Mouse (Mus musculus): ENCODE results near the gene Smyd3. TPM values are rescaled to one million over a fixed set of nuclear protein-coding genes. Genes with fewer than 3 reads are reported as not detected.

The Smyd3 gene
- polyA plus RNA-seq, 1 experiment, result 9.6 TPM

DNA sequence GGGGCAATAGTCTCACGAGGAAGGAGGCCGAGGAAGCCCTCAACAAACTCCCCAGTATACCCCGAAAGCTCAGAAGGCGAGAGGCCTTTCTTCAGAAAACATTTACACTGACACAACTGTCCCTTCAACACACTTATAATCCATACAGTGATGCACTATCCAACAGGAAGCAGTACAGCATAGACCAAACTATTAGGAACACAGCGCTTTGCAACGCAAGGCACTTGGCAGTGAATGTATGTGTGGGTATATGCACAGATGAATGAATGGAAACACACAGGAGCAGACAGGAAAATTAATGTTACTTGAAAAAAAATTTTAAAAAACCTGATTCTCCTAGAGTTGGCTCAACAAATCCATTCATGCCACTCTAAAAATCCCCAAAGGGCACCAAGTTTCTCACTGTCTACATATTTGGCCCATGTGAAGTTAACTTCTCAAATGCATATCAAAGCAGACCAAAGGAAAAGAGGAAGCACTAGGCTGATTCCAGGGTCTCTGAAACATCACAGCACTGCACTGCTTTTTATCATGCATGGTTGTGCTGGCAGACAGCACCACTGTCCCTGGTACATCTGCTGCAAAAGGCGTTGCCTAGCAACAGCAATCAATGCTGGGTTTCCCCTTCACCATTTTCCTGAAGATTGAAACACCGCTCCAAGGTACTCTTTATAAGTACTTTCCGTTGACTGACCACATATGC, 191.4 kb downstream of the Smyd3 start:
- H3K4me1 ChIP-seq (replicated peaks; ENCODE audit: control insufficient read depth, insufficient read depth, low read length), result no peaks in the 10 kb centered on the region
- WGBS, result 97% methylated on average over 9 of the region's 9 CpGs
- H3K27me3 ChIP-seq (ENCODE audit: control insufficient read depth, insufficient read depth, low read length), result no peaks in the 10 kb centered on the region
- no peaks in the 10 kb centered on the region for H3K36me3 ChIP-seq (ENCODE audit: control insufficient read depth, insufficient read depth, low read length)
- TF ChIP-seq POLR2A (IDR thresholded peaks at IDR 0.05; ENCODE audit: control insufficient read depth, extremely low read depth, insufficient read depth, low read length, poor library complexity), result no peak
- TF ChIP-seq CTCF (IDR thresholded peaks at IDR 0.05; ENCODE audit: borderline replicate concordance, control insufficient read depth, extremely low read depth, insufficient read depth, low read length, poor library complexity), result no peak
- no peak for DNase-seq
- H3K4me3 ChIP-seq (ENCODE audit: control insufficient read depth, insufficient read depth, low read length), result no peak overlapping the region
- no peak overlapping the region for H3K27ac ChIP-seq (ENCODE audit: control insufficient read depth, insufficient read depth, low read length)

DNA sequence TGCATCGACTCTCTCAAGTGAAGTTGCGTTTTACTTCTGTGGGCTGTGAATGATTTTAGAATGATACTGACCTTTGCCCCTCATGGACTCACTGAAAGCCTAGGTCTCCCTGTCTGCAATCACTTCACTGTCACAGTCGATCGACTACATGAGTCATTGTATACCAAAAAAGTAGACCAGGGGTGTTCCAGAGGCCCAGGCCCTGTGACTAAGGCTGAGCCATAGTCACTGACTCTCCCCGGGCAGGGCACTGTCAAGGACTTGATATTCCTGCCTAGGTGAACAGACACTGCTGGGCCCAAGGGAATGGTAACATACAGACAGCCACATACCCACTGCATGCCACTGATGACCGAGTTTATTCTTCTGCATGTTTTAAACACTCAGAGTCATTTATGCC, 193.6 kb downstream of the Smyd3 start:
- Histone ChIP-seq H3K36me3 (ENCODE audit: control insufficient read depth, insufficient read depth, low read length) (no peaks in the 10 kb centered on the region), H3K4me1 (replicated peaks; ENCODE audit: control insufficient read depth, insufficient read depth, low read length) (no peaks in the 10 kb centered on the region), H3K27me3 (ENCODE audit: control insufficient read depth, insufficient read depth, low read length) (no peaks in the 10 kb centered on the region), H3K27ac (ENCODE audit: control insufficient read depth, insufficient read depth, low read length) (no peak overlapping the region), H3K4me3 (ENCODE audit: control insufficient read depth, insufficient read depth, low read length) (no peak overlapping the region)
- no peak for DNase-seq
- no peak for TF ChIP-seq POLR2A (IDR thresholded peaks at IDR 0.05; ENCODE audit: control insufficient read depth, extremely low read depth, insufficient read depth, low read length, poor library complexity)
- no peak for TF ChIP-seq CTCF (IDR thresholded peaks at IDR 0.05; ENCODE audit: borderline replicate concordance, control insufficient read depth, extremely low read depth, insufficient read depth, low read length, poor library complexity)
- WGBS, result 90% methylated on average over 6 of the region's 6 CpGs

DNA sequence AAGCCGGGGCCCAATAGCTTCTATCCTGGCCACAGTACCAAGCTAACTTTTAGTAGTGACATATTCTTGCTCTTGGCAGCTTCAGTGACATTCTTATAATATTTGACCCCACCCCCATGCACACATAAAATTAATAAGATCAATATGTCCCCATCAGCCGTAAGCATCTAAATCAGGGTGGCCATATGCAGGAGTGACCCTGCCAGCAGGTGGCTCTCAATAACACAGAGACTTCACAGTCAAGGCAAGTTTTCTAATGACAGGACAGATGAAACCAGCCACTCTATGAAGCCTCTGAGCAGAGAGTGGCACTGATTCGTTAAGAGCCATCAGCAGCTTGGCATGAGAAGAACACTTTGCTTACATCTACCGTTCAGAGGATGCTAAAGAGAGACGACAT, 204.2 kb downstream of the Smyd3 start:
- H3K4me3 ChIP-seq (ENCODE audit: control insufficient read depth, insufficient read depth, low read length), result no peak overlapping the region
- WGBS, result 95% methylated on average over 5 of the region's 5 CpGs
- no peaks in the 10 kb centered on the region for H3K4me1 ChIP-seq (replicated peaks; ENCODE audit: control insufficient read depth, insufficient read depth, low read length)
- H3K27me3 ChIP-seq (ENCODE audit: control insufficient read depth, insufficient read depth, low read length), result no peaks in the 10 kb centered on the region
- no peak overlapping the region for H3K27ac ChIP-seq (ENCODE audit: control insufficient read depth, insufficient read depth, low read length)
- TF ChIP-seq POLR2A (IDR thresholded peaks at IDR 0.05; ENCODE audit: control insufficient read depth, extremely low read depth, insufficient read depth, low read length, poor library complexity) (no peak), CTCF (IDR thresholded peaks at IDR 0.05; ENCODE audit: borderline replicate concordance, control insufficient read depth, extremely low read depth, insufficient read depth, low read length, poor library complexity) (no peak)
- no peak for DNase-seq
- H3K36me3 ChIP-seq (ENCODE audit: control insufficient read depth, insufficient read depth, low read length), result no peaks in the 10 kb centered on the region

DNA sequence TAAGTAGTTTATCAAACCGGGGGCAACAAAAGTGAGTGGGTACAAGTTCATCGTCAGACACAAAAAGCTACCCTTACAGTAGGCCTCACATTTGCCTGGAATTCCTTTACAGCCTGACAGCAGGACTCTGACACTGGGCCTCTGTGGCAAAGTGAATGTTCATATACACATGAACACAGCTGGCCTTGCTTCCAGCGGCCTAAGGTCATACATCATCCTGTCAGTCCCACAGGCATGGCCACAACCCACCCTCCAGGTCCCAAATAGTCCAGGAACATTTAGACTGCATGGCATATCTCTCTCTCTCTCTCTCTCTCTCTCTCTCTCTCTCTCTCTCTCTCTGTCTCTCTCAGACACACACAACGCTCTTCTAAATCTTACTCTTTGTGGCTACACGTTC, 208.4 kb downstream of the Smyd3 start:
- DNase-seq, result no peak
- H3K27ac ChIP-seq (ENCODE audit: control insufficient read depth, insufficient read depth, low read length), result no peak overlapping the region
- WGBS, result 95% methylated on average over 5 of the region's 5 CpGs

DNA sequence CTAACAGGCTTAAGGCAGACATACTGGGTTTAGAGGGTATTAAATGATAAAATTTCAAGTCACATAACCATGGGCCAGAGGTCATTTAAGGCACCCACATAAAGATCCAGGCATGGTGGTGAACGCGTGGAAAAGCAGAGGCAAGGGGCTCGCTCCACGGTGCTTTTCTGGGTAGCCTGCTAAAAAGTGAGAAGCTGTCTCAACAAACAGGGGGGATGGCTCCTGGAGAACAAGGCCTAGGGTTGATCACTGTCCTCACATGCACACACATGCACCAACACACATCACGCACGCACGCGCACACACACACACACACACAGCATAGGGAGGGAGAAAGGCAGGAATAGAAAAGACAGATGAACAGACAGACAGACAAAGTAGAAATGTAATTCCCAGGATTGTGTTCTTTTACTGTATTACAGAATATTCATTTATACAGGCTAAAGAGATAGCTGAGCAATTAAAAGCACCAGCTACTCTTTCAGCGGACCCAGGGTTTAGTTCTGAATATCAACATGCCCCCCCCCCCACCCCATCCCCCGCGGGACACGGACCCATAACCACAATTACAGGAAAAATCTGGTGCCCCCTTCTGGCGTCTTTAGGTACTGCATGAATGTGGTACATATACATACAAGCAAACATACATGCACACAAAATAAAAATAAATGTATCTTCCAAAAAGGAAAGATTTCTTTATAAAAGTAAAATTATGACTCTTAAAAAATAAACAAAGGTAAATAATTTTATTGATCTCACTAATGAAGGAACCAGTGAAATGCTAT, 215.2 kb downstream of the Smyd3 start:
- peak; percentile 13 for DNase-seq
- H3K4me3 ChIP-seq (ENCODE audit: control insufficient read depth, insufficient read depth, low read length), result no peak overlapping the region
- no peak overlapping the region for H3K27ac ChIP-seq (ENCODE audit: control insufficient read depth, insufficient read depth, low read length)
- H3K27me3 ChIP-seq (ENCODE audit: control insufficient read depth, insufficient read depth, low read length), result no peaks in the 10 kb centered on the region
- 93% methylated on average over 13 of the region's 13 CpGs for WGBS
- no peaks in the 10 kb centered on the region for H3K36me3 ChIP-seq (ENCODE audit: control insufficient read depth, insufficient read depth, low read length)
- TF ChIP-seq POLR2A (IDR thresholded peaks at IDR 0.05; ENCODE audit: control insufficient read depth, extremely low read depth, insufficient read depth, low read length, poor library complexity), result no peak
- TF ChIP-seq CTCF (IDR thresholded peaks at IDR 0.05; ENCODE audit: borderline replicate concordance, control insufficient read depth, extremely low read depth, insufficient read depth, low read length, poor library complexity), result no peak
- H3K4me1 ChIP-seq (replicated peaks; ENCODE audit: control insufficient read depth, insufficient read depth, low read length), result no peaks in the 10 kb centered on the region

More for the DNA sequence above, 208.4 kb downstream of the Smyd3 start:
- Histone ChIP-seq H3K36me3 (ENCODE audit: control insufficient read depth, insufficient read depth, low read length) (no peaks in the 10 kb centered on the region), H3K27me3 (ENCODE audit: control insufficient read depth, insufficient read depth, low read length) (no peaks in the 10 kb centered on the region), H3K4me1 (replicated peaks; ENCODE audit: control insufficient read depth, insufficient read depth, low read length) (no peaks in the 10 kb centered on the region), H3K4me3 (ENCODE audit: control insufficient read depth, insufficient read depth, low read length) (no peak overlapping the region)
- no peak for TF ChIP-seq CTCF (IDR thresholded peaks at IDR 0.05; ENCODE audit: borderline replicate concordance, control insufficient read depth, extremely low read depth, insufficient read depth, low read length, poor library complexity)
- TF ChIP-seq POLR2A (IDR thresholded peaks at IDR 0.05; ENCODE audit: control insufficient read depth, extremely low read depth, insufficient read depth, low read length, poor library complexity), result no peak

DNA sequence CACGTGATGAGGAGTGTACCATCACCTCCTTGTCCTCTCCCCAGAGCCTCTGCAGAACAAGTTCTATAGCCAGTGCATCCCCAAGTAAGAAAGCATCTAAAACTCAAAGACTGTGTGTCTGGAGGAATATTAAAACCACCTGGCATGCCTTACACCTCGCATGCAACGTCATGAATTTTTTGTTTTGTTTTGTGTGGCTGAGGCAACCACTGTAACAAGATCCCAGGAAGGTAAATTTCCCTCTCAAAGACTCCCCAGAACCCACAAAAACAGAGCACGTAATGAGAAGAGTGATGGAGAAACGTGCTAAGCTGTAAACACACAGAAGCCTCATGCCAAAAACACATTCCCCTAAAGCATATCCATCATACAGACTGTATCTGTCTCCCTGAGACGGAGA, 222.2 kb downstream of the Smyd3 start:
- WGBS, result 90% methylated on average over 6 of the region's 6 CpGs
- TF ChIP-seq POLR2A (IDR thresholded peaks at IDR 0.05; ENCODE audit: control insufficient read depth, extremely low read depth, insufficient read depth, low read length, poor library complexity) (no peak), CTCF (IDR thresholded peaks at IDR 0.05; ENCODE audit: borderline replicate concordance, control insufficient read depth, extremely low read depth, insufficient read depth, low read length, poor library complexity) (no peak)
- Histone ChIP-seq H3K4me3 (ENCODE audit: control insufficient read depth, insufficient read depth, low read length) (no peak overlapping the region), H3K27ac (ENCODE audit: control insufficient read depth, insufficient read depth, low read length) (no peak overlapping the region), H3K36me3 (ENCODE audit: control insufficient read depth, insufficient read depth, low read length) (no peaks in the 10 kb centered on the region), H3K4me1 (replicated peaks; ENCODE audit: control insufficient read depth, insufficient read depth, low read length) (no peaks in the 10 kb centered on the region), H3K27me3 (ENCODE audit: control insufficient read depth, insufficient read depth, low read length) (no peaks in the 10 kb centered on the region)
- DNase-seq, result no peak

Data from thymus, adult 2 months (tissue).